Mouse (Mus musculus): Measurements from ENCODE around the gene Cbln3.

DNA sequence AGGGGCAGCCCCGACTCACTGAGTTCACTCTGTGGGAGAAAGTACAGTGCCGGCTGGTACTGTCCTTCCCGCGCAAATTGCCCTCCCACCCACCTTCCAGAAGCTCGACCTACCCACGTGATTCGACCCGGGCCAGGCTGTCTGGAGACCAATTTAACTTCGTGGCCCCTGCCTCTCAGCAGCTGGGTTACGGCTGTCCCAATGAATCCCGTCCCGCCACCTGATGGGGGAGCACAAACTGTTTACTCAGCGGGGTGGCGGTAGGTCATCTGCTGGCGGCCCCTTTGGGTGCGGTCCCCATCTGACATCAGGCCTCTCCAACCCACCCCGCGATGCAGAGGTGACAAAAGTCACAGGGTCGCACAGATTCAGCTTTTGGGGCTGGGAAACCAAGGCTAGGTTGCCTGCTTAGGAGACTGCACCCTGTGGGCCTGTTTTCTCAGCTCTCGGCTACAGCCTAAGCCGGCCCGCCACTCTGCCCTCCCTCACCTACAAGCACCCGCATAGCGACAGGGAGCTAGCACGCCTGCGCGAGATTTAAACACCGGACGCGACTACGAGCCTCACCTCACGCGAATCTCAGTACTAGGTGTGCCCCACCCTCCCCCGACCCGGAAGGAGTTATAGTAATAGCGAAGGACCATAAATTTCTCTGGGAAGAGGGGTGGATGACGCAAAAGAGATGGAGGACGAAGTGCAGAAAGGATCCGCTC is 15.7 kb upstream of the Cbln3 start, which contains the start of gene Sdr39u1:
- TF ChIP-seq CTCF (IDR thresholded peaks at IDR 0.05; ENCODE audit: low read depth) (no peak), EP300 (optimal IDR thresholded peaks at IDR 0.05) (peak; percentile 37)

All from stomach, postnatal 0 days (tissue).